Mouse (Mus musculus) olfactory bulb, adult 2 months (tissue): ENCODE results near the gene H2-Q6. TPM values are rescaled to one million over a fixed set of nuclear protein-coding genes. Genes with fewer than 3 reads are reported as not detected.
"Not testable (repeated sequence)": the region's sequence is repeated elsewhere in the genome, so short reads cannot be mapped to it uniquely, and the experiment has no call there.

Source experiments
- H3K27ac ChIP-seq: fragments of 200-500 bp; 2 replicates; pipeline ENCODE4 v1.5.1; 2012; ENCODE audit warnings: low read depth, low read length; ENCODE audit not compliant: insufficient read depth
- H3K4me1 ChIP-seq: fragments of 200-500 bp; 2 replicates; pipeline ENCODE4 v1.6.1; 2012; ENCODE audit warnings: low read length; ENCODE audit not compliant: control insufficient read depth, insufficient read depth
- H3K4me3 ChIP-seq: fragments of 200-500 bp; 2 replicates; pipeline ENCODE4 v1.5.1; 2012; ENCODE audit warnings: mild to moderate bottlenecking, low read depth, low read length, moderate library complexity; ENCODE audit not compliant: insufficient read depth
- CTCF ChIP-seq: fragments of 200-500 bp; IDR thresholded peaks from 2 replicates; pipeline ENCODE4 v1.5.1; 2012; ENCODE audit warnings: low read depth, mild to moderate bottlenecking, low read length, moderate library complexity; ENCODE audit not compliant: insufficient read depth
- POLR2A ChIP-seq: fragments of 200-500 bp; IDR thresholded peaks from 2 replicates; pipeline ENCODE4 v1.6.1; 2012; ENCODE audit warnings: mild to moderate bottlenecking, low read depth, low read length, moderate library complexity; ENCODE audit not compliant: insufficient read depth
- WGBS: fragments of 180-500 bp; shearing (Covaris S2); methylation state at CpG from one replicate; pipeline ENCODE4 v1.1.7; 2018; 5-methylcytosine and 5-hydroxymethylcytosine counted together
- polyA plus RNA-seq: library from polyadenylated mRNA; stranded (reverse); fragments of >200 nt; gene quantifications from 2 replicates; pipeline ENCODE4 v1.2.4, GENCODE M21; 2012; ENCODE audit warnings: low replicate concordance; ENCODE audit not compliant: missing spikeins, insufficient read depth, insufficient read length

H2-Q6 gene
- polyA plus RNA-seq, 1 experiment, result not detected

DNA sequence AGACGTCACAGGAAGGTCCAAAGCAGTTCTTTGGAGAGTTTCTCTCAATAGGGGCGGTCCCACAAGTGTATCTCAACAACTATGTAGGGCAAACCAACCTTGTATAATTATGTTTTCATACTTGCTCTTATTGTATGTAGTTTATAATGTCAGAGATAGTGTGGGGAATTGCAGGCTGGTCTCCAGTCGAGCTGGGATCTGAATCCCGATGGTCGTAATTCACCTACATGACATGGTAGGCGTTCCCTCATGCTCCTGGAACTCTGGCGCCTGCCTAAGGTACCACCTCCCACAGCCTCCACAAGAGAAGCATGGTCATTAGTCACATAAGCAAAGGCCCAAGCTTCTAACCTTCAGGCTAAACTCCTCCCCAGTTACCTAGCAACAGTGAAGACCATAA lies 5.9 kb upstream of the H2-Q6 start:
- 87% methylated on average over 7 of the region's 7 CpGs for WGBS
- H3K4me1 ChIP-seq, result no peaks in the 10 kb centered on the region
- no peak overlapping the region for H3K27ac ChIP-seq
- no peak overlapping the region for H3K4me3 ChIP-seq
- no peak for TF ChIP-seq POLR2A
- no peak for TF ChIP-seq CTCF

DNA sequence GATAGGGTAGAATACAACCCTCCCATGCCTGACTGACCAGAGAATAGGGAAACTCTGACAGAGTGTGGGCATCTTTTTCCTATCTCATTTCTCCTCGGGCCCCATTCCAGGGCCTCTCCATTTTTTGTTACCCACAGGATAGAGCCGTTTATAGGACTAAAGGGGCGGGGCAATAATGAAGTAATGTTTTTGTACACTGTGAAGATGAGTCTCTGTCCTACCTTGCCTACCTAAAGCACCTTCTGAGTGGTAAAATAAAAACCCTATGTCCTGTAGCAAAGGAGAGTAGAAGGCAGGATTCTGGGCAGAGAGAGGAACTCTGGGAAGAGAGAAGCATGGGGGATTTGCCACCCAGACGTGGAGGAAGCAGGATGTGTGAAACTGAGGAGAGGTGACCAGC lies 5.1 kb upstream of the H2-Q6 start:
- WGBS, result 69% methylated on average over 4 of the region's 4 CpGs
- H3K27ac ChIP-seq, H3K4me3 ChIP-seq, H3K4me1 ChIP-seq: not testable (repeated sequence)

DNA sequence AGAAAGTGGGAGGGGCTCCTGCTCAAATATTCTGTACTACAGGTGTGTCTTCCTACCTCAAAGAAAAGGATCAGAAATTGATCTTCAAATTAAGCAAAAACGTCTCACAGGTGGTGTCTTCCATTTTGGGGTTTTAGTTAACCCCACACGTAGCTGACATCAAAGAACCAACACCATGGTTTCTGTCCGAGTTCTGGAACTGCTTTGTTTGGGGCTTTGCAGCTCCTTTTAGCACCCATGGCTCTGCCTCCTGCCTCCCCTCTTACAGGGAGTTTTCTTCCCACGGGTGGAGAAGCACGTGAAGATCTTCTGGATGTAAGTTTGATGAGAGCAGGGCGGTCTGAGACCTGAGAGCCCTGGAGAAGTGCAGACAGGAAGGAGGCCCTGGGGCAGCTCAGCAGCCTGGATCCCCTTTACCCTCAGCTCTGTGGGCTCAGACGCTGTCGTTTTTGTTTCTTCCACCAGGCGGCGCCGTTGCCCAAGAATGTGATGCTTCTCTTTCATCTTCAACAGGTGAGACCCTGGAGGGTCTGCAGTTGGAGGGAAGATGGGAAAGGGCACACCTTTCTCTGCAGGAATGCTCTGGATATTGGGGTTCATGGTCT lies 4.3 kb upstream of the H2-Q6 start:
- peak; percentile 52; the same call in 1 of the 2 replicates for TF ChIP-seq CTCF
- WGBS, result 19% methylated on average over 11 of the region's 11 CpGs
- H3K4me3 ChIP-seq, H3K4me1 ChIP-seq, H3K27ac ChIP-seq: not testable (repeated sequence)

DNA sequence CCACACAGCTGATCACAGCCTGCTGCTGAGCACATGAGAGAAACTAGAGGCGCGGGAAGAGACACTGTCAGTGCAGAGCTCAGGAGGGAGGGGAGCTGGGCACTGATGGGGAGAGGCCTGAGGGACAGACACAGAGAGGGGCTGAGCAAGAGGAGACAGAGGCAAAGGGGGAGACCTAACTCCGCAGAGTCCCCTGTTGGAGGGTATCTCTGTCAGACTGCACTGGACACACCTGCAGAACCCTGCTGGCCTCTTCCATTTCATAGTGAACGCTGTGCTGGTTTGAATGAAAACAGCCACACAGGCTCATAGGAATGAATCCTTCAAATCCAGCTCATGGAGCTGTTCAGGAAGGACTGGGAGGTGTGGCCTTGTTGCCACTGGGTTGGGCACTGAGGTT lies 3.3 kb upstream of the H2-Q6 start:
- not testable (repeated sequence) for H3K4me3 ChIP-seq, H3K27ac ChIP-seq, H3K4me1 ChIP-seq
- 96% methylated on average over 4 of the region's 4 CpGs for WGBS

DNA sequence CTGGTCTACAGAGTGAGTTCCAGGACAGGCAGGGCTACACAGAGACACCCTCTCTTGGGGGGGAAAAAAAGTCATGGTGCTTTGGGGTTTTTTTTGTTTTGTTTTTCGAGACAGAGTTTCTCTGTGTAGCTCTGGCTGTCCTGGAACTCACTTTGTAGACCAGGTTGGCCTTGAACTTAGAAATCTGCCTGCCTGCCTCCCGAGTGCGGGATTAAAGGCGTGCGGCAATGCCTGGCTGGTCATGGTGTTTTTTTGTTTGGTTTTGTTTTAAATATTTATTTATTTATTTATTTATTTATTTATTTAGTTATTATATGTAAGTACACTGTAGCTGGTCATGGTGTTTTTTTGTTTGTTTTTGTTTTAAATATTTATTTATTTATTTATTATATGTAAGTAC lies 2.3 kb upstream of the H2-Q6 start:
- not testable (repeated sequence) for H3K27ac ChIP-seq, H3K4me1 ChIP-seq, H3K4me3 ChIP-seq
- WGBS, result 92% methylated on average over 5 of the region's 5 CpGs

DNA sequence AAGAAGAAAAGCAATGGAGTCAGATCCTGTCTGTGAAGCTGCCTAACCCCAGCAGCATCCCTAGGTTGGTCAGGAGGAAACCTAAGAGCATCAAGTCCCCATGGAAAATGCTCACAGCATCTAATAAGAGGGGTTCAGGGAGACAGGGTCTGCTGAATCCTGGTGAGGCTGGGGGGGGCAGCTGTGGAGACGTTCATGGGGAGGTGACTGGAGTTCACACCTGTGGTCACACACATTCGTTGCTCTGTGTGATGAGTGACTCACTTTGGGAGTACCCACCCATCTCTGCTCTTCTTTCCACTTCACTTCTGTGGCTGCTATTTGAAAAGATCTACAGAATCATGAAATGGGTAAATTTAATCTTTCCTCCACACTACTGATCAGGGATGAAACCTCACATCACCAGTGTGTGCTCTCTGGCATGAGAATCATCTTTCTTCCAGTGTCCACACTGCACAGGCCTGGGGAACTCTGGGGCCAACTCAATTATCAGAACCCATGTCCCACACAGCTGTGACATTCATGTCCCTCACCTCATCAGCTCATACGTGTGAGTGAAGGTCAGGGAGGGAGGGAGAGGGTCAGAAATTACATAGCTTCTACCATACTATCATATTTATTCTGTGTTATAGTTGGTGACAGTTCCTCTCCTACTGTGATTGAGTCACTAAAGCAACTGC lies 1.4 kb upstream of the H2-Q6 start:
- not testable (repeated sequence) for H3K27ac ChIP-seq, H3K4me3 ChIP-seq, H3K4me1 ChIP-seq
- 71% methylated on average over 3 of the region's 3 CpGs for WGBS

DNA sequence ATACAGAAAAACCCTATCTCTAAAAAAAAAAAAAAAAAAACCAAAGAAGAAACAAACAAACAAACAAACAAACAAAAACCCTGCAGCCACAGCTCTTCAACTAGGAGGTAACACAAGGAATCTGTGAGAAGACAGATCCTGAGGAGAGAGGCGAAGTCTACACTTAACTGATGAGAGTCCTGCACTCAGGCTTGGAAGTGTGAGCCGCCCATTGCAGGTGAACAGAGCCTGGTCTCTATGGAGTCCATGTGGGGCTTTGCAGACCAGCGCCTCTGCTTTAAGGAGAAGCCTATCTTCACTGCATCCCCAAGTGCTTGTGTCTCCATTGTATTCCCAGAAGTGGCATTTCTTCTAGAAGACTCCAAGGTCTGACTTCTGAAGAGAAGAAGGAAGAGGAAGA lies 544 bp upstream of the H2-Q6 start:
- H3K27ac ChIP-seq, H3K4me1 ChIP-seq, H3K4me3 ChIP-seq: not testable (repeated sequence)
- 97% methylated on average over 3 of the region's 3 CpGs for WGBS

DNA sequence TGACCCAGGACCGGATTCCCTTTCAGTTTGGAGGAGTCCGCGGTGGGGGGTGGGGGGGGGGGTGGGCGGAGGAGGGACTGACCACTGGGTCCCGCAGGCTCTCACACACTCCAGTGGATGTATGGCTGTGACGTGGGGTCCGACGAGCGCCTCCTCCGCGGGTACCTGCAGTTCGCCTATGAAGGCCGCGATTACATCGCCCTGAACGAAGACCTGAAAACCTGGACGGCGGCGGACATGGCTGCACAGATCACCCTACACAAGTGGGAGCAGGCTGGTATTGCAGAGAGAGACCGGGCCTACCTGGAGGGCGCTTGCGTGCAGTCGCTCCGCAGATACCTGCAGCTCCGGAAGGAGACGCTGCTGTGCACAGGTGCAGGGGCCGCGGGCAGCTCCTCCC lies 824 bp downstream of the H2-Q6 start:
- H3K4me3 ChIP-seq, H3K4me1 ChIP-seq: not testable (repeated sequence)
- WGBS, result 27% methylated on average over 28 of the region's 28 CpGs

DNA sequence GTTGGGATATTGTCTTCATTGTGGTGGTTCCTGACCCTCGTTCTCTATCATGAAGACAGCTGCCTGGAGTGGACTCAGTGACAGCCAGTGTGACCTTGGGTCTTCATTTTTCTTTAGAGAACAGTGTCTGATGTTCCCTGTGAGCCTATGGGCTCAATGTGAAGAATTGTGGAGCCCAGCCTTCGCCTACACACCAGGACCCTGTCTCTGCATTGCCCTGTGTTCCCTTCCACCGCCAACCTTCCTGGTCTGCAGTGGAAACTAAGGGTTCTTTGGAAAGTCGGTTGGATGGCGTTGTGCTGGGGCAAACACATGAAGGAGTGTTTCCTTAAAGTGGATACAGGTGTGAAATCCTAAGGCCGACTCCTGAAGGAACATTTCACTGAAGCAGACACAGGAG lies 4.2 kb downstream of the H2-Q6 start:
- WGBS, result 90% methylated on average over 6 of the region's 6 CpGs
- H3K27ac ChIP-seq, H3K4me3 ChIP-seq, H3K4me1 ChIP-seq: not testable (repeated sequence)

More for the DNA sequence above, 824 bp downstream of the H2-Q6 start:
- not testable (repeated sequence) for H3K27ac ChIP-seq

DNA sequence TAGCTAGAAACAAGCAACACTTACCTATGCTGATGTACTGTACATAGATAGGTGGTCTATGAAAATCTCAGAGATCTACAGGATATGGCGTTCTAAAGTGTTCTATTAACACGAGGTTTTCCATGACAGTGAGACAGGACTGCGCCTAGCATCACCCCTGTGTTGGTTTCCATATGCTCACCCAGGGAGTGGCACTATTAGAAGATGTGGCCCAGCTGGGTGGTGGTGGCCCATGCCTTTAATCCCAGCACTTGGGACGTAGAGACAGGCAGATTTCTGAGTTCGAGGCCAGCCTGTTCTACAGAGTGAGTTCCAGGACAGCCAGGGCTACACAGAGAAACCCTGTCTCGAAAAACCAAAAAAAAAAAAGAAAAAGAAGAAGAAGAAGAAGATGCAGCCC lies 6.0 kb downstream of the H2-Q6 start:
- H3K27ac ChIP-seq, H3K4me3 ChIP-seq, H3K4me1 ChIP-seq: not testable (repeated sequence)
- 90% methylated on average over 6 of the region's 6 CpGs for WGBS

DNA sequence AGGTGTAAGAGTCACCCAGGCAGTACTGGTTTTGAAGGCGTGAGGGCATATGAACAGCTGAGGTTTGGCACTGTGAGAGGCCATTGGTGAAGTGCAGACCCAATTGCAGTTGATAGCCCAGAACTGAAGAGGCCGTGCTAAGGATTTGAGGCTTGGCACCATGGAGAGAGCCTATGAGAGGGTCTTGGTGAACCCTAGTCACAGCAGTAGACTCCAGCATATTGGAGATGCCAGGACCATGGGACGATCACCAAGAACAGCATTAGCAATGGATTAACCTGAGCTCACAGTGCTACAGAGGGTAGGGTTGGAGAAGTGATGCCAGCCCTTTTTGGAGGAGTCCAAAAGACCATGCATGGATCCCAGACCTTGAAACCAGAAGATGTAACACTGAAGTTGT lies 7.5 kb downstream of the H2-Q6 start:
- H3K4me1 ChIP-seq, H3K27ac ChIP-seq, H3K4me3 ChIP-seq: not testable (repeated sequence)
- WGBS, result 83% methylated on average over 3 of the region's 3 CpGs
